Mouse (Mus musculus) midbrain, embryonic 12.5 days (tissue): ENCODE data around the gene Nxpe4. TPM values are rescaled to one million over a fixed set of nuclear protein-coding genes. Genes with fewer than 3 reads are reported as not detected.
A peak's percentile ranks its signal among the peaks of the same experiment; 100 is the strongest.
"Not testable (repeated sequence)": the region's sequence is repeated elsewhere in the genome, so short reads cannot be mapped to it uniquely, and the experiment has no call there.

Experiments
- ATAC-seq: fragments of 200-750 bp; cut with Nextera tagmentation; 2 replicates; pipeline ENCODE4 v1.8.0; 2017; ENCODE audit warnings: low read depth, moderate TSS enrichment, moderate library complexity; ENCODE audit not compliant: low FRiP score
- H3K27ac ChIP-seq: fragments of 300-500 bp; sonication (generic); replicated peaks from 2 replicates; pipeline ENCODE4 v1.5.1; 2016; ENCODE audit warnings: mild to moderate bottlenecking
- H3K27me3 ChIP-seq: fragments of 300-500 bp; sonication (generic); 2 replicates; pipeline ENCODE4 v1.6.1; 2016; ENCODE audit warnings: mild to moderate bottlenecking
- H3K36me3 ChIP-seq: fragments of 300-500 bp; sonication (generic); 2 replicates; pipeline ENCODE4 v1.6.1; 2016
- H3K4me1 ChIP-seq: fragments of 300-500 bp; sonication (generic); 2 replicates; pipeline ENCODE4 v1.6.1; 2016
- H3K4me2 ChIP-seq: fragments of 300-500 bp; sonication (generic); replicated peaks from 2 replicates; pipeline ENCODE4 v1.6.1; 2016; ENCODE audit warnings: mild to moderate bottlenecking, moderate library complexity
- H3K4me3 ChIP-seq: fragments of 300-500 bp; sonication (generic); 2 replicates; pipeline ENCODE4 v1.5.1; 2016; ENCODE audit warnings: mild to moderate bottlenecking
- H3K9ac ChIP-seq: fragments of 300-500 bp; sonication (generic); replicated peaks from 2 replicates; pipeline ENCODE4 v1.6.1; 2016; ENCODE audit warnings: mild to moderate bottlenecking, moderate library complexity
- H3K9me3 ChIP-seq: fragments of 300-500 bp; sonication (generic); 2 replicates; pipeline ENCODE4 v1.6.1; 2016; ENCODE audit warnings: mild to moderate bottlenecking
- whole genome bisulfite sequencing: fragments of 180-500 bp; shearing (Covaris S2); methylation state at CpG from one replicate; pipeline ENCODE4 v1.1.7; 2016; 5-methylcytosine and 5-hydroxymethylcytosine counted together
- polyA plus RNA-seq: library from polyadenylated mRNA; unstranded; fragments of >200 nt; fragmentation: Nextera tagmentation; extraction: Ambion mirVana; gene quantifications from 2 replicates; pipeline ENCODE4 v1.2.1, GENCODE M21; 2016

The Nxpe4 gene
- 7.8 and 7.9 TPM in 2 replicates for polyA plus RNA-seq

DNA sequence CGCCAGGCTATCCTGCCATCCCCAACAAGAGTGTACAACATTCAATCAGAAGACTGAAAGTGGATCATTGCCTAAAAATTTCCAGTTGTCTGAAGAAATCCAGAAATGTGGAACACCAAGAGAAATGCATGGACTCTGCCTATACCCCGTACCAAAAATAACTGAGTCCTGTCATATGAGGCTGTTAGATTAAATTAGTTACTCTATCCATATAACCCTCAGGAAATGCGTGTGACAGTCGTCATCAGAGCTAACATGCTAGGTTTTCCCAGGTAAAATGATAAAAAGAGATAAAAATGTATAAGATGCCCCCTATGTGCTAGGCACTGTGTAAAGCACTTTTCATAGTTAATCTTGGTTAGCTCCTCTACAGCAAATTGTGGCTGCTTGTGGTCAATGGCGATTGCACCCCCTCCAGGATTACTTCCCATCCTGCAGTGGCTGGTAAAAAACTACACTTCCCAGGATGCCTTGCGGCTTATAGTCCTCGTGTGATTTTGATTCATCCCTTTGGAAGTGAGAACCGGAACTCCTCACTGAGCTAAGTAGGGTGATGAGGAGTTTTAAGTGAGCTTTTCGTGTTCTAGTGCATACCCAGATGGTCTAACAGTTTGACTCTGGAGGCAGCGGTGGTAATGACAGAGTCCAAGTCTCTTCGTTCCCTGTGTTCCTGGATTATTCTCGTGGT, at the start of gene Nxpe4:
Gene Nxpe4, plus strand, starts transcription at position 519 of the 688 bp plus-strand sequence.
- WGBS = 31% methylated on average over 12 of the region's 12 CpGs
- H3K27ac ChIP-seq = no peak within 1 kb of the TSS

DNA sequence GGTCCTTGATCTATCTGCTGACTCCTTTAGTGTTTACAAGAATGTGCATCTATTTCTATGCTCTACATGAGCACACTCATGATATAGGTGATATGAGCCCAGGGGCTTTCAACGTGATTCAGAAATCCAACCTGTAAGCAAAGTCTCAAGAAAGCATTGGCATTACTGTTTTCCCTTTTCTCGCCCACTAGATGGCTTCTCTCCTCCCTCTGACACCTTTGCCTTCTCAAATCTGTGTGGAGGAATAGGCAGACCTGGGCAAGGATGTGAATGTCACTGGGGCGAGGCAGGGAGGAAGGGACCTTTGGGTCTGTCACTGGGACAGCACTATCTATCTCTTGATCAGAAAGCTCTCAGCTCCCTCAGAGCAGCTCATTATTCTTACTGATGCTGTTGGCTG, 35.0 kb upstream of the Nxpe4 start:
- Histone ChIP-seq H3K36me3 (no peaks in the 10 kb centered on the region), H3K4me2 (no peak overlapping the region), H3K9ac (no peak overlapping the region), H3K27ac (no peak overlapping the region), H3K27me3 (peaks cover 5% of the 10 kb centered on the region; the same call in 1 of the 2 replicates), H3K4me1 (no peaks in the 10 kb centered on the region), H3K9me3 (no peaks in the 10 kb centered on the region), H3K4me3 (no peak overlapping the region)
- ATAC-seq = no peak
- WGBS = 36% methylated on average over 3 of the region's 3 CpGs

More for the DNA sequence above, at the start of gene Nxpe4:
- H3K27me3 ChIP-seq = no peaks in the 10 kb centered on the region
- H3K4me2 ChIP-seq = peak within 1 kb of the TSS; percentile 62
- H3K4me1 ChIP-seq = peaks cover 10% of the 10 kb centered on the region
- H3K9ac ChIP-seq = peak within 1 kb of the TSS; percentile 62
- no peaks in the 10 kb centered on the region for H3K36me3 ChIP-seq
- H3K4me3 ChIP-seq = peak within 1 kb of the TSS; percentile 48
- peak; percentile 68 for ATAC-seq
- H3K9me3 ChIP-seq = no peaks in the 10 kb centered on the region

DNA sequence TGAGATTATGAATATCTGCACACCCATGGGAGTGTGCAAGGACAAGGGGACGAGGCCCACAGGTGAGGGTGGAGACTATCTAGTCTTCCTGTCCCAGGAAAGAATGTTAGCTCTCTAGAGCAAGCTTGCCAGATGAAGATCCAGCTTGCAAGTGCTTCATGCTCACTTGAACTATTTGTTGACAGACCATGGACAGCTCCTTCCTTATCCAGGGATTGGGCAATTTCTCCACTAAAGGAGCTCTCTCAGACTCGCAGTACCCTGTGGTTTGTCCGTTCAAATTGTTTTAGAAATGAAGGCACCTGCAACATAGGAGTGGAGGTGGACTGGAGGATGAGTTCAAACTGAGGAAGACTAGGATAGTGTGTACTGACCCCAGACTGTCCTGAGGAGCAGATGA, 24.3 kb upstream of the Nxpe4 start:
- no peaks in the 10 kb centered on the region for H3K36me3 ChIP-seq
- H3K27ac ChIP-seq = no peak overlapping the region
- 42% methylated on average over 3 of the region's 3 CpGs for WGBS
- H3K9ac ChIP-seq = no peak overlapping the region
- H3K4me1 ChIP-seq = peaks cover 11% of the 10 kb centered on the region
- no peak overlapping the region for H3K4me3 ChIP-seq
- H3K9me3 ChIP-seq = no peaks in the 10 kb centered on the region
- ATAC-seq = no peak
- peaks cover 57% of the 10 kb centered on the region for H3K27me3 ChIP-seq
- H3K4me2 ChIP-seq = no peak overlapping the region

DNA sequence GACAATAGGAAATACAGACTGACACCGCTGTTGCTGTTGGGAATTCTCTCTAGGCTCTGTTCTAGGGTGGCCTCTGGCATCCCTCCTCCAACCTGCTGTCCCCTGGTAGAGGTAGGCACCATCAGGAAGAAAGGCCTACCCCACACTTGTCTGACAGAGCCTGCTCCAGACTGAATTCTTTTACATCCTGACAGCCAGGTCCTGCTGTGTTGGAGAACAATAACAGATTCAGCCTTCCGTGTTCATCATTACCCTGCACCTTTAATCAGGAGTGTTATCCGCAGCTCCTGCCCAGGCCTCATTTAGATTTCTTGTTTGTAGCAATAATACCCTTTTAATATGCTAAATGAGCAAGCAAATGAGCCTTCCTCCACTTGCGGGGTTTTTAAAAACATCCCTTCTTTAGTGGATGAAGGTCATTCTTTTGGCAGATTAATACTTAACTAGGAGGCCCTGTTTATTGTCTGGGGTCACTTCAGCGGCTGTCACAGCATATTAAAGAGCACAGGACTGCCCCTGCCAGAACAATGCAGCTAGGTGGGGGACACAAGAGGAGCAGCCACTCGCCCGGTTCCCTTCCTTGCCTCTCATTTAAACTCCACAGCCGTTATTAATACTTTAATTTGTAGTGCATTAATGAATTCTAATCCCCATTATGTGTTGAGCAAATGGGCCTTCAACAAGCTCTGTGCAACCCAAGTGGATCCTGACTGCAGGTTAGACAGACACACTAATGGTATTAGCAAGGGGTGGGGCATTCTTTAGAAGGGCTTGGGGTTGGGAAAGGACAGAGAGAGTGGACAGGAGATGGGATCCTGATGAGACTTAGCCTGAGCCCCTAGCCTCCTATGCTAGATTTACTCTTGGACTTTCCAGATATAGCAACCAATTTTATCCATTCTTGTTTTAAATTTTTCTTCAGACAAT, 21.1 kb upstream of the Nxpe4 start:
- no peak for ATAC-seq
- H3K27me3 ChIP-seq = peaks cover 61% of the 10 kb centered on the region
- H3K9me3 ChIP-seq = no peaks in the 10 kb centered on the region
- H3K4me1 ChIP-seq = peaks cover 11% of the 10 kb centered on the region
- H3K27ac ChIP-seq = no peak overlapping the region
- 8% methylated on average over 8 of the region's 8 CpGs for WGBS
- no peak overlapping the region for H3K4me3 ChIP-seq
- no peak overlapping the region for H3K9ac ChIP-seq
- no peak overlapping the region for H3K4me2 ChIP-seq
- no peaks in the 10 kb centered on the region for H3K36me3 ChIP-seq

DNA sequence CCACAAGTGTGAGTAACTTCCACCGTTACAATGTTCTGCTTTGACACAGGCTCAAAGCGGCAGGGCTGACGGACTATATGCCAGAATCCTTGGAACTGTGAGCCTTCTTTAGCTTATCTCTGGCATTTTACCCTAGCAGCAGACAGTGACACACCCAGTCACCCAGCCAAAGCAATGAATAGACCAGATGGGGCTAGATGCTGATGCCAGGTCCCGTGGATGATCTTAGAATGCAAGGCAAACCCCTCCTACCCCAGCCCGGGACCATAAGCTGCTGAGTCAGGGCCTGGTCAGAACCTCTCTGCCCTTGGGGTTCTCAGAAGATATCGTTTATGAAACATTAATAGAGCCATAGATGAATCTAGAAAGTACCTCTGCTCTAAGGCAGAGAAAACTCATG, 19.2 kb upstream of the Nxpe4 start:
- Histone ChIP-seq H3K4me2 (no peak overlapping the region), H3K9ac (no peak overlapping the region), H3K27ac (no peak overlapping the region), H3K27me3 (peaks cover 53% of the 10 kb centered on the region), H3K9me3 (no peaks in the 10 kb centered on the region), H3K4me3 (no peak overlapping the region), H3K36me3 (no peaks in the 10 kb centered on the region), H3K4me1 (peaks cover 15% of the 10 kb centered on the region)
- no peak for ATAC-seq
- WGBS = 88% methylated on average over 6 of the region's 6 CpGs

DNA sequence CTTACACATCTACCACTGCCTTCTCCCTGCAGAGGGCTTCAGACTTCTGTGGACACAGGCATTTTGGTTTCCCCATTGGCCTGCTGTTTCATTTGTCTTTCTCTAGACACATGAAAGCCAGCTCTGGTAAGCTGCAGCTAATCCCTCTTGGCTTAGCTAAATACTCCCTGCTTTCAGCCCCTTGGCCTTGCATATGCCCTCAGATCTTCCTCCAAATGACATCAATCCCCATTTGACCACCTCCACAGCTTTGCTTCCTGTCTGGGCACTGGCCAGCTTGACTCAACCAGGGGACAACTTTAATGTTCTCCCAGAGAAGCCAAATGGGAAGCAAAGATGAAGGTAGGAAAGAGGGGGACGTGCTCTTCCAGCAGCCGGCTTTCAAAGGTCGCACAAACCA, 15.1 kb upstream of the Nxpe4 start:
- Histone ChIP-seq H3K4me3 (no peak overlapping the region), H3K9me3 (no peaks in the 10 kb centered on the region), H3K4me2 (no peak overlapping the region), H3K27me3 (peaks cover 48% of the 10 kb centered on the region), H3K4me1 (0 out of 2 replicates have a peak, but pooled peaks cover 3% of the 10 kb centered on the region), H3K27ac (no peak overlapping the region), H3K9ac (no peak overlapping the region), H3K36me3 (no peaks in the 10 kb centered on the region)
- WGBS = 83% methylated on average over 3 of the region's 3 CpGs
- ATAC-seq = no peak

DNA sequence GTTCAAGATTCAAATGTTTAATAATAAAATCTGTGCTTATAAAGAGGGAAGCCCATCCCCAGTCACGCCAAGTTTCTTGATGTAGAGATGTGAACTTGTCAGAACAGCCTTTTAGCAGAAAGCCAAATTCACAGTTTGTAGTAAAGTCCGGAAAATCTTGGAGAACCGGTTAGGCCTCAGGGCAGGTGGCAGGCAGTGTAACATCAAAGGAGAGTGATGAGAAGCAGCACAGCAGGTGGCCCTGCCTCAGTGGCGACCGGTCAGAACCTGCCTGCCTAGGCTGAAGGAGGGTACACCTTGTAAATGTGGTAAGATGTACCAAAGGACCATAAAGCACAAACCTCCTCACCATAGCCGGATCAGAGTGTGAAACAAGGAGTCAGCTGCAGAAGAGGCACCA, 4.7 kb downstream of the Nxpe4 start:
- peaks cover 10% of the 10 kb centered on the region for H3K4me1 ChIP-seq
- H3K9me3 ChIP-seq, H3K27me3 ChIP-seq, H3K9ac ChIP-seq, H3K4me2 ChIP-seq, H3K27ac ChIP-seq, ATAC-seq, H3K36me3 ChIP-seq, H3K4me3 ChIP-seq: not testable (repeated sequence)
- WGBS = 76% methylated on average over 6 of the region's 6 CpGs

DNA sequence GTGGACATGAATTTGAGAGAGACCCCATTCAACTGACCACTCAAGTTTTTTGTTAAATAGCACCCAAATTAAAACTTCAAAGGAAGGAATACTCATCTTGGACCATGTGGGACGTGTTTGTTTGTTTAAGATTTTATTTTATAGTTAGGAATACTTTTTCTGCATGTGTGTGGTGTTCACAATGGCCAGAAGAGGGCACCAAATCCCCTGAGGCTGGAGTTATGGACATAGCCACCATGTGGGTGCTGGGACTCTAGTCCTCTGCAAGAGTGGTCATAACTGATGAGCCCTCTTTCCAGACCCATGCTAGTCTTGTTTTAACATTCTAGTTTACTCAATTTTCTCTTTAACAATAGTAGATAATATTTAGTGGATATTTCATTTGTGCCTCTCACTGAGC, 14.9 kb downstream of the Nxpe4 start:
- Histone ChIP-seq H3K9me3 (no peaks in the 10 kb centered on the region), H3K27ac (no peak overlapping the region), H3K4me3 (no peak overlapping the region), H3K4me2 (no peak overlapping the region), H3K27me3 (0 out of 2 replicates have a peak, but pooled peaks cover 4% of the 10 kb centered on the region), H3K4me1 (no peaks in the 10 kb centered on the region), H3K9ac (no peak overlapping the region), H3K36me3 (no peaks in the 10 kb centered on the region)
- ATAC-seq = no peak
- 51% methylated on average over 1 of the region's 1 CpGs for WGBS

DNA sequence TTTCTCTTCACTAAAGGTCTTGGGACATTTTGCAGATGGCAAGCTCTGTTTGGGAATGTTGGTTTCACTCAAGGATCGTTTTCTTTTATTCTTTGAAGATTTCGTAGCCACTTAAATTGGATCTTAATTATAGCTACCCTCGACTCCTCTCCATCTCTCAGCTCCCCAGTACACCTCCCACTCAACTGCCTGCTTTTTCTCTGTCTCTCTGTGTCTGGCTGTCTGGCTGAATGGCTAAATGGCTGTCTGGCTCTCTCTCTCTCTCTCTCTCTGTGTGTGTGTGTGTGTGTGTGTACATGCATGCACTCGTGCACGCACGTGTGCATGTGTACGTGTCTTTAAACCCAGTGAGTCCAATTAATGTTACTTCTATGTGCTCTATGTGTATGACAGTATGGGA, 19.5 kb downstream of the Nxpe4 start:
- Histone ChIP-seq H3K4me2 (no peak overlapping the region), H3K4me3 (no peak overlapping the region), H3K27ac (no peak overlapping the region), H3K9me3 (no peaks in the 10 kb centered on the region), H3K36me3 (no peaks in the 10 kb centered on the region), H3K9ac (no peak overlapping the region), H3K4me1 (peaks cover 16% of the 10 kb centered on the region), H3K27me3 (0 out of 2 replicates have a peak, but pooled peaks cover 4% of the 10 kb centered on the region)
- no peak for ATAC-seq
- WGBS = 94% methylated on average over 7 of the region's 7 CpGs

DNA sequence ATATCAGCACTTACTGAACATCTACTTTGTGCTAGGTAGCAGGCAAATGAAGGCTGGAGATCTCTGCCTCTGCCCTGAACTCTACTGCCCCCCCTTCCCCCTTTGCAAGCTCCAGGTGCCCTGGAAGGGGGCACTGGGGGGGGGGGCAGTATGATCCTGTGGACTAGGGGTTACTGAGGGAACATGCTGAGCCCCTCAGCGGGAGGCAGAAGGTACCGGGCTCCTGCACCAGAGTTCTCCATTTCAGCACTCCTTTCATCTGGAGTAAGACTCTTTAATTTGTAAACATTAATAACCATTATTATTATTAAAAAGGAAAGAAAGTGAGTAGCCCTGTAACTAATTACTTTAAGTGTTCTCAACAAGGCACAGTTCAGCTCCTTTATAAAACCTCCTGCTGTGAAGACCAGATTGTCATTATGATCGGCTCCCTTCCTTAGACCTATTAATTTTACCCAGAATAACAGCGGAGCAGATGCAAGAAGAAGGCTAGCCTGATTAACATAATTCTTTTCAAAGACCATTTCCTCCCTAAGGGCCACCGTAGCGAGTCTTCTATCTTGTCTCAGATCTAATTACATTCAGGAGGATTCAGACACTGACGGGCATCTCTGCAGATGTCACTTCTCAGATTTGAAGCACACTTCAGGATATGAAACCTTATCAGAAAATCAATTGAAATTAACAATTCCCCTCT, 21.0 kb downstream of the Nxpe4 start:
- Histone ChIP-seq H3K4me1 (peaks cover 16% of the 10 kb centered on the region), H3K9ac (no peak overlapping the region), H3K36me3 (no peaks in the 10 kb centered on the region), H3K4me3 (no peak overlapping the region), H3K27me3 (0 out of 2 replicates have a peak, but pooled peaks cover 4% of the 10 kb centered on the region), H3K9me3 (no peaks in the 10 kb centered on the region), H3K27ac (peak overlapping the region; percentile 66), H3K4me2 (no peak overlapping the region)
- ATAC-seq = peak; percentile 54
- WGBS = 8% methylated on average over 7 of the region's 7 CpGs

DNA sequence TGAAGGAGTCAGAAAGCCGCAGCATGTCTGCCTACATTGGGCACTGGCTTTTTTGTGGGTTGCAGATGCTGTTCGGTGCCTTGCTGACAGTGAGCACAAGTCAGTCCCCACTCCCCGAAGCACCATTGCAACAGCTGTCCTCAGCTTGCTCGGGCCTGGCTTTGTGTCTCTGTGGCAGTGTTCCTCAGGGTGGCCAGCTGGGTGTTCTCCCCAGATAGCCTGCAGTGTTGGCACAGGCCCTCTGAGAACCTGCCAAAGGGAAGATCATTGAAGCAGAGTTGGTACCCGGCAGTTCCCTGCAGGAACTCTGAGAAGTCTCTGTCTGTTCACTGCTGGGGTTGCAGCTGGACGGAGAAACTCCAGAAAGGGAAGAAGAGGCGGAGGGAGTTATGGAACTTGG, 22.5 kb downstream of the Nxpe4 start:
- Histone ChIP-seq H3K4me3 (no peak overlapping the region), H3K27ac (peak overlapping the region; percentile 66; the same call in 1 of the 2 replicates), H3K9me3 (no peaks in the 10 kb centered on the region), H3K4me1 (peaks cover 16% of the 10 kb centered on the region), H3K27me3 (no peaks in the 10 kb centered on the region), H3K36me3 (no peaks in the 10 kb centered on the region), H3K9ac (no peak overlapping the region), H3K4me2 (no peak overlapping the region)
- WGBS = 78% methylated on average over 7 of the region's 7 CpGs
- no peak for ATAC-seq

DNA sequence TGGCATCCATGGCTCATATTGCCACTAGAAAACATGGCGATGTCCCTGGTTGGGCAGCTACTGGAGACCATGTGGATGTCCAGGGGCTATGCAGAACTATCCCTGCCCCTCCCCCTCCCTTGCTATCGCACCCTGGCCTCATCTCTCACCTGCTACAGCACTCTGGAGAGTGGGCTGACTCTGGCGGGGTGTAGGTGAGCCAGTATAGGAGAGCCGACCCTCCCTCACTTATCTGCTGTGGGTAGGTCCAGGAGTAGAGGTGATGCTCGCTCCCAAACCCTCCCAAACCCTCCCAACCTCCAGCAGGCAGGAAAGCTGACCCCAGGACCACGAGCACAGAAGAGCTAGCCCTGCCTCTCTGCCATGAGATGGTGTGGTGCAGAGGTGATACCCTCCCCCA, 27.0 kb downstream of the Nxpe4 start:
- no peak overlapping the region for H3K9ac ChIP-seq
- ATAC-seq = no peak
- H3K36me3 ChIP-seq = no peaks in the 10 kb centered on the region
- H3K4me2 ChIP-seq = no peak overlapping the region
- no peaks in the 10 kb centered on the region for H3K9me3 ChIP-seq
- peaks cover 3% of the 10 kb centered on the region; the same call in 1 of the 2 replicates for H3K4me1 ChIP-seq
- H3K4me3 ChIP-seq = no peak overlapping the region
- H3K27me3 ChIP-seq = no peaks in the 10 kb centered on the region
- whole genome bisulfite sequencing = 87% methylated on average over 6 of the region's 6 CpGs
- H3K27ac ChIP-seq = no peak overlapping the region
